Mouse (Mus musculus): ENCODE data around the gene Sspn. TPM values are rescaled to one million over a fixed set of nuclear protein-coding genes. Genes with fewer than 3 reads are reported as not detected.

Gene Sspn
- polyA plus RNA-seq, 1 experiment from 2014 or later, result 15.8 TPM

GRCm38 (mm10) chr6:145977771-145978450, 46.5 kb downstream of the Sspn start:
- H3K9me3 ChIP-seq (replicated peaks), result no peaks in the 10 kb centered on the region
- H3K4me3 ChIP-seq (replicated peaks), result no peak overlapping the region
- H3K27ac ChIP-seq (replicated peaks), result no peak overlapping the region
- H3K9ac ChIP-seq, result no peak overlapping the region
- no peaks in the 10 kb centered on the region for H3K36me3 ChIP-seq
- ATAC-seq (ENCODE audit: insufficient number of reproducible peaks, low FRiP score, low TSS enrichment, low read depth), result no peak
- H3K27me3 ChIP-seq, result no peaks in the 10 kb centered on the region
- H3K4me2 ChIP-seq (replicated peaks), result no peak overlapping the region
- no peaks in the 10 kb centered on the region for H3K4me1 ChIP-seq
- WGBS, result 61% methylated on average over 8 of the region's 8 CpGs

GRCm38 (mm10) chr6:145981074-145981473, 49.6 kb downstream of the Sspn start:
- Histone ChIP-seq H3K27me3 (no peaks in the 10 kb centered on the region), H3K4me2 (replicated peaks) (no peak overlapping the region), H3K4me1 (no peaks in the 10 kb centered on the region), H3K9ac (no peak overlapping the region), H3K9me3 (replicated peaks) (no peaks in the 10 kb centered on the region), H3K36me3 (no peaks in the 10 kb centered on the region), H3K4me3 (replicated peaks) (no peak overlapping the region), H3K27ac (replicated peaks) (no peak overlapping the region)
- 85% methylated on average over 8 of the region's 8 CpGs for WGBS
- no peak for ATAC-seq (ENCODE audit: insufficient number of reproducible peaks, low FRiP score, low TSS enrichment, low read depth)

GRCm38 (mm10) chr6:145982335-145982734, 50.9 kb downstream of the Sspn start:
- Histone ChIP-seq H3K27ac (replicated peaks) (no peak overlapping the region), H3K9ac (no peak overlapping the region), H3K36me3 (no peaks in the 10 kb centered on the region), H3K27me3 (no peaks in the 10 kb centered on the region), H3K4me3 (replicated peaks) (no peak overlapping the region), H3K4me1 (no peaks in the 10 kb centered on the region), H3K9me3 (replicated peaks) (no peaks in the 10 kb centered on the region), H3K4me2 (replicated peaks) (no peak overlapping the region)
- ATAC-seq (ENCODE audit: insufficient number of reproducible peaks, low FRiP score, low TSS enrichment, low read depth), result no peak
- 90% methylated on average over 4 of the region's 4 CpGs for WGBS

GRCm38 (mm10) chr6:145990578-145990977, 59.1 kb downstream of the Sspn start:
- H3K9me3 ChIP-seq (replicated peaks), result no peaks in the 10 kb centered on the region
- ATAC-seq (ENCODE audit: insufficient number of reproducible peaks, low FRiP score, low TSS enrichment, low read depth), result no peak
- 48% methylated on average over 1 of the region's 1 CpGs for WGBS
- no peak overlapping the region for H3K9ac ChIP-seq
- peaks cover 16% of the 10 kb centered on the region for H3K4me1 ChIP-seq
- no peak overlapping the region for H3K4me3 ChIP-seq (replicated peaks)
- H3K4me2 ChIP-seq (replicated peaks), result no peak overlapping the region
- no peaks in the 10 kb centered on the region for H3K27me3 ChIP-seq
- H3K27ac ChIP-seq (replicated peaks), result no peak overlapping the region
- H3K36me3 ChIP-seq, result no peaks in the 10 kb centered on the region

- no peak overlapping the region for H3K4me3 ChIP-seq (replicated peaks)
- H3K9ac ChIP-seq, result no peak overlapping the region
- no peak for ATAC-seq (ENCODE audit: insufficient number of reproducible peaks, low FRiP score, low TSS enrichment, low read depth)
- H3K9me3 ChIP-seq (replicated peaks), result no peaks in the 10 kb centered on the region
- no peaks in the 10 kb centered on the region for H3K27me3 ChIP-seq
- H3K36me3 ChIP-seq, result no peaks in the 10 kb centered on the region
- peaks cover 16% of the 10 kb centered on the region for H3K4me1 ChIP-seq
- no peak overlapping the region for H3K4me2 ChIP-seq (replicated peaks)
- 73% methylated on average over 11 of the region's 11 CpGs for WGBS
- no peak overlapping the region for H3K27ac ChIP-seq (replicated peaks)
Observed at GRCm38 (mm10) chr6:145992526-145992925, 61.1 kb downstream of the Sspn start.

GRCm38 (mm10) chr6:145992985-145993384, 61.5 kb downstream of the Sspn start:
- ATAC-seq (ENCODE audit: insufficient number of reproducible peaks, low FRiP score, low TSS enrichment, low read depth), result no peak
- Histone ChIP-seq H3K36me3 (no peaks in the 10 kb centered on the region), H3K4me3 (replicated peaks) (no peak overlapping the region), H3K9ac (no peak overlapping the region), H3K9me3 (replicated peaks) (no peaks in the 10 kb centered on the region), H3K4me2 (replicated peaks) (no peak overlapping the region), H3K27me3 (no peaks in the 10 kb centered on the region), H3K4me1 (peaks cover 17% of the 10 kb centered on the region), H3K27ac (replicated peaks) (0 out of 2 replicates have a peak overlapping the region, but pooled peaks have one; percentile 11)
- 40% methylated on average over 10 of the region's 10 CpGs for WGBS

- H3K4me2 ChIP-seq (replicated peaks), result peak overlapping the region; percentile 6; the same call in 1 of the 2 replicates
- peak; percentile 87 for ATAC-seq (ENCODE audit: insufficient number of reproducible peaks, low FRiP score, low TSS enrichment, low read depth)
- no peaks in the 10 kb centered on the region for H3K27me3 ChIP-seq
- 11% methylated on average over 13 of the region's 13 CpGs for WGBS
- H3K9ac ChIP-seq, result no peak overlapping the region
- H3K4me3 ChIP-seq (replicated peaks), result no peak overlapping the region
- H3K4me1 ChIP-seq, result peaks cover 16% of the 10 kb centered on the region
- no peaks in the 10 kb centered on the region for H3K36me3 ChIP-seq
- peak overlapping the region; percentile 72 for H3K27ac ChIP-seq (replicated peaks)
- no peaks in the 10 kb centered on the region for H3K9me3 ChIP-seq (replicated peaks)
Observed at GRCm38 (mm10) chr6:145998314-145999007, 67.0 kb downstream of the Sspn start.

- Histone ChIP-seq H3K36me3 (no peaks in the 10 kb centered on the region), H3K9me3 (replicated peaks) (no peaks in the 10 kb centered on the region), H3K9ac (no peak overlapping the region), H3K27ac (replicated peaks) (no peak overlapping the region), H3K4me3 (replicated peaks) (no peak overlapping the region), H3K4me1 (peaks cover 13% of the 10 kb centered on the region), H3K27me3 (no peaks in the 10 kb centered on the region), H3K4me2 (replicated peaks) (no peak overlapping the region)
- ATAC-seq (ENCODE audit: insufficient number of reproducible peaks, low FRiP score, low TSS enrichment, low read depth), result no peak
- 96% methylated on average over 1 of the region's 1 CpGs for WGBS
Observed at GRCm38 (mm10) chr6:146000767-146001166, 69.3 kb downstream of the Sspn start.

- ATAC-seq (ENCODE audit: insufficient number of reproducible peaks, low FRiP score, low TSS enrichment, low read depth), result no peak
- Histone ChIP-seq H3K9ac (no peak overlapping the region), H3K36me3 (no peaks in the 10 kb centered on the region), H3K4me2 (replicated peaks) (no peak overlapping the region), H3K27ac (replicated peaks) (no peak overlapping the region), H3K27me3 (no peaks in the 10 kb centered on the region), H3K4me3 (replicated peaks) (no peak overlapping the region), H3K9me3 (replicated peaks) (no peaks in the 10 kb centered on the region), H3K4me1 (peaks cover 13% of the 10 kb centered on the region)
- 90% methylated on average over 22 of the region's 22 CpGs for WGBS
Observed at GRCm38 (mm10) chr6:146001396-146002191, 70.2 kb downstream of the Sspn start.

GRCm38 (mm10) chr6:146004174-146004601, 72.7 kb downstream of the Sspn start:
- Histone ChIP-seq H3K4me1 (peaks cover 18% of the 10 kb centered on the region), H3K36me3 (no peaks in the 10 kb centered on the region), H3K27ac (replicated peaks) (no peak overlapping the region), H3K4me3 (replicated peaks) (no peak overlapping the region), H3K4me2 (replicated peaks) (no peak overlapping the region), H3K9ac (no peak overlapping the region), H3K9me3 (replicated peaks) (no peaks in the 10 kb centered on the region), H3K27me3 (no peaks in the 10 kb centered on the region)
- no peak for ATAC-seq (ENCODE audit: insufficient number of reproducible peaks, low FRiP score, low TSS enrichment, low read depth)
- WGBS, result 64% methylated on average over 3 of the region's 3 CpGs

- Histone ChIP-seq H3K27ac (replicated peaks) (no peak overlapping the region), H3K4me3 (replicated peaks) (no peak overlapping the region), H3K9ac (no peak overlapping the region), H3K4me2 (replicated peaks) (no peak overlapping the region), H3K36me3 (no peaks in the 10 kb centered on the region), H3K9me3 (replicated peaks) (no peaks in the 10 kb centered on the region), H3K27me3 (no peaks in the 10 kb centered on the region), H3K4me1 (peaks cover 28% of the 10 kb centered on the region)
- ATAC-seq (ENCODE audit: insufficient number of reproducible peaks, low FRiP score, low TSS enrichment, low read depth), result no peak
- WGBS, result 66% methylated on average over 11 of the region's 11 CpGs
Observed at GRCm38 (mm10) chr6:146005129-146005886, 73.9 kb downstream of the Sspn start.
